Mouse (Mus musculus) lung, postnatal 0 days (tissue): ENCODE measurements at regions not wholly inside any gene's neighbourhood (a gene's known extent, or its start where the extent isn't known, plus 50 kb on each side); places are given as distances from the start of the nearest gene placed in this dataset.
"Not testable (repeated sequence)": the region's sequence is repeated elsewhere in the genome, so short reads cannot be mapped to it uniquely, and the experiment has no call there.

Source experiments
- CTCF ChIP-seq: IDR thresholded peaks from 2 replicates; pipeline ENCODE4 v1.5.1; 2016; ENCODE audit warnings: antibody characterized with exemption, mild to moderate bottlenecking
- EP300 ChIP-seq: IDR thresholded peaks from 2 replicates; pipeline ENCODE4 v1.6.1; 2016; ENCODE audit warnings: antibody characterized with exemption, mild to moderate bottlenecking, control low read depth

DNA sequence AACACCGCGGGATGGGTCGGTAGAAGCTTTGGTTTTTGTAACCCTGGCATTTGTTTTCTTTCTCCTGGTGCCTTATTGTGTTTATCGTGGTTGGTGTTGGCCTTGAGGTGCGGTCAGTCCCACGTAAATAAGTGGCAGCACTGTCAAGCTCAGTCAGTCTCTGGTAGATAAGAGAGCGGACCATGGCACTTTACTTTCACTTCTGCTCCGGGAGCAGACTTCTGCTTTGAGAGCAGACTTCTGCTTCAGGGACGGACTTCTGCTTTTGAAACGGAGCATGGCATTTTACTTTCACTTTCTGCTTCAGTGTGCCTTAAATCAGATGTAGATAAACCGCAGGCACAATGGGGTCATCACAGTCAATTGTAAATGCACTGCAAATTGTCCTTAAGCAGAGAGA is 54.3 kb upstream of the Ccdc66 start:
- TF ChIP-seq CTCF, EP300: not testable (repeated sequence)
